Mouse (Mus musculus): Measurements from ENCODE around the gene Atxn7l1.
"Not testable (repeated sequence)": the region's sequence is repeated elsewhere in the genome, so short reads cannot be mapped to it uniquely, and the experiment has no call there.

The Atxn7l1 gene

DNA sequence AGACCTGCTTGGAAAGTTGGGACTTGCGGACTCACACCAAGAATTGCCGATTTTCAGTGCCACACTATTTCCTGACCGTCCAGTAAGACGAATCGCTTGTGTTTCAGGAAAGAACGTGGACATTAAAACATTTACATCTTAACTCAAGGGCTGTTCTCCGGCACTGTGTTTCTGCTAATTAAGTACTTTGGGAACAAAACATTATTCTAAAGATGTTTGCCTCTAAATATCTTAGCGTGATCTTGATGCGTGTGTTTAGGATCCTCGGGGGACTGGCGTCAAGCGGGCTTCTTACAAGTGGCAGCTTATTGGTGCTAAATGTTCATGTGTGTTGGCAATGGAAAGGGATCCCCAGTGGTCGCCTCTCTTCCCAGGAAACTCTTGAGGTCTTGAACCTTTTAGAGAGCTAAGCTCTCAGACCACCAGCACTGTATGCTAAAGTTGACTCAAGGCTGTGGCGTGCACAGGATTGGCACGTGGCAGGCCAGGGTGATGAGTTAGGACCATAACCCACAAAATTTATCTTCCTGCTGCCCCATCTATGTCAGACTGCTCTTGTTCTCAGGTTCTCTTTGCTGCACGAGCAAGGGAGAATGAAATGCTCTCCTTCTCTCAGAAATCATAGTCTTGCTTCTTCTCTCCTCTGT is 2.2 kb downstream of the Atxn7l1 start:
- intact Hi-C loops (cut with DNase I), result loop anchor here (5.0 kb wide), 1 partner anchor 93 kb away; no protein-coding TSS in a partner anchor

DNA sequence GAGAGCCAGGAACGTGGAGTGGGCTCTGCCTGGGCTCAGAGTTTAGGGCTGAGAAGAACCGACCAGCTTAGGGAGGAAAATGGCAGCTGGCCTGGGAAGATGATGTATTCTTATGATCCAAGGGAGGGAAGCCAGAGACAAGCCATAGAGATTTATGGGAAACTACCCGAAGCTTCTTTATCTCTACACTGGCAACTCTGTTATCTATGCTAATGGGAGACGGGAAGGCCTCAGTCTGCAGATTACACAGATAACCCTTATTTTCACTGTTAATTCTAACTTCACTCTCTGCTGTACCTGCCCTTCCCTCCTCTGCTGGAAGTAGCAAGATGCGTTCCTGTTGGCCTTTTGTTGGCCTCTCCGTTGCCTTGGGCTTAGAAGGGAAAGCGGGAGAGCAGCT is 5.6 kb downstream of the Atxn7l1 start:
- intact Hi-C loops (cut with DNase I), result no loop called here

DNA sequence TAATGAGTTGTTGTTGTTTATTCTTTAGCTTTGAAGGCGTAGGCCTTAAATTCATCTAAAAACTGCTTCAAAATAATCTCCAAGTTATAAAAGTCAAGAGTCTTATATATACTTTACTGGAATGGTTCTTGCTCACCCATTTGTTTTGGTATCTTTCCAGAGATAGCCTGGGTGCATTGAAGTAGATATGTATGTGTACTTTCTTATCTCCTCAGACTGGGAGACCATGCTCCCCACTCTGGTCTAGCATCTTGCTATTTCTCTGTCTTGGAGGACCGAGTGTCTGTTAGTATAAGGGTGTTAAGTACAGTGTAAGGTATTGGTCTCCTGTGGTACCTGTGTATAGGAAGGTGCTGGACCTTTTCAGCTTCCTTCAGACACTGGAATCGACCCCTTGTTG is 6.4 kb downstream of the Atxn7l1 start:
- intact Hi-C loops (cut with DNase I), result no loop called here

DNA sequence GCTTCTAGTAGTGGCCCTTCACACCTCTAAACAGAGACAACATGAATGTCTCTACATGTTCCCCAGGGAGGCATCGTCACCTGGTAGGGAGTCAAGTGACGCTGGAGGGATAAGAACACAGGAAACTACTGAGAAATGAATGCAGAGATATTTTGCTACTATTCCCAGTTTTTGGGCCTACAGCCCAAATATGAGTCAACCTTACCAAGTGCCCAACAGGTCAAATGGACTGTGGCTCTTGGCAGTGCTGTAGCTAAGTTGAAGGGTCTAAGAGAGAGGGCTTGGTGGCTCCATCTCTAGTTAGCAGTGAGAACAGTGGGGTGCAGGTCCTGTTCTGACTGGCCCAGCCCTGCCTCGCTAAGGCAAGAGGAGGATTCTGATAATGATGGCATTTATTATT is 7.2 kb downstream of the Atxn7l1 start:
- intact Hi-C loops (cut with DNase I), result no loop called here

DNA sequence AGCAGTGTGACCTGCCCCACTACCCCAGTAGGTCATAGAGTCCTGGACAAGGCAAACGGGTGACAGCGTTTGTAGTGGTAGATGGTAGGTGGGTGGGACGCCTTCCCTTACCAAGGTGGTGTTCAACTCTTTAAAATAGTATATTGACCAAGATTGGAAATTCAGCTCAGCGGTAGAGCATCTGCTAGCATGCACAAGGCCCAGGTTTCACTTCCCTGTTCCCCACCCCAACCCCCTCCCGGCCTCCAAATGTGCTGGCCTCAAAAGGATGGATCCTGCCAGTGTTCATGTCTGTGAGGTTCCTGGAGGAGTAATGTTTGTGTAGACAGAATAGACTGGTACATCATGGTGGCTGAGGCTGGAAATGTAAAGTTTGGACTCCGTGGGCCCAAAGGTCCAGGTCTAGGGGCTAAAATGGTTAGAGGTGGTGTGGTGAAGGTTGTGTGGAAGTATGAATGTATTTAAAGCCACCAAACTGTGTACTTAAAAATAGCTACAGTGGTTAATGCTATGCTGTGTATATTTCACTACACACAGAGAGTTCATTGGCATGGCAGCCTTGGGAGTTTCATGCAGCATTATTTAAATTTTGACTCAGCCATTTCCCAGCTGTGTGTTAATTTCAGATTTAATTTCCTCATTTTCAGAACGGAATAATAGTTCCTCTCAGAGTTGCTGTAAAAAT is 9.0 kb downstream of the Atxn7l1 start:
- intact Hi-C loops (cut with DNase I), result no loop called here

DNA sequence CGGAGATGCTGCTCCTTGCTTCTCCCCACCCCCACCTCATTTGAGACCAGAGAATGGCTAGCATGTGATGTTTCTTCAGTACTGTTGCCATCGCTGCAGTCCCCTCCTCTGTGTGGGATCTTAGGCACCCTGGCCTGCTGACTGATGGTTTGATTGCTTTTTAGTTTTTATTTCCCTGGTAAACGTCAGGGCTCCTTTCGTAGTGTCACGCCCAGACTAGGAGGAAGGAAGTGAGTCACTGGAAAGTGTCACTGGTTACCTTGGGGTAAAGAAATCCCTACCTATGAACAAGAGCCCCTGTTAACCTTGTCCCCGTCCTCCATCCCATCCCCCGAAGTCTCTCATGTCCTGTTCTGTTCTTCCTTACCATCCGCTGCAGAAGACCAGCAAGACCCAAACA is 10.8 kb downstream of the Atxn7l1 start:
- intact Hi-C loops (cut with DNase I), result no loop called here

DNA sequence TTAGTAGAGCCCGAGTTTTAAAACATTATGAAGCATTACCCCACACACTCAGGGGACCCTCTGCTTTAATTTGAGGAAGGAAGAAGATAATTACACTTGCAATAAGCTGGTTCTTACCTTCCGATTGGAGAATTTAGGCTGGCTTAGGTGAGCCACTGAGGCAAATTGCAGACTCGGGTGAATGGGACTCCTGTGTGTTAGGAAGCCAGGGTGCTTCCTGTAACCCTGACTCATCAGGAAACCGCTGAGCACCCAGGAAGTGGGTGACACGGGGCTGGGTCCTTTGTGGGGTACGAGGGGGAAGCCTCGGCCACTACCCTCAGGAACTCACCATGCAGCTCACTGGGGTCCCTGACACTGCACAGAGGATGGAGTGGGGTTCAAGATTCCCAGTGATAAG is 12.9 kb downstream of the Atxn7l1 start:
- intact Hi-C loops (cut with DNase I), result no loop called here

DNA sequence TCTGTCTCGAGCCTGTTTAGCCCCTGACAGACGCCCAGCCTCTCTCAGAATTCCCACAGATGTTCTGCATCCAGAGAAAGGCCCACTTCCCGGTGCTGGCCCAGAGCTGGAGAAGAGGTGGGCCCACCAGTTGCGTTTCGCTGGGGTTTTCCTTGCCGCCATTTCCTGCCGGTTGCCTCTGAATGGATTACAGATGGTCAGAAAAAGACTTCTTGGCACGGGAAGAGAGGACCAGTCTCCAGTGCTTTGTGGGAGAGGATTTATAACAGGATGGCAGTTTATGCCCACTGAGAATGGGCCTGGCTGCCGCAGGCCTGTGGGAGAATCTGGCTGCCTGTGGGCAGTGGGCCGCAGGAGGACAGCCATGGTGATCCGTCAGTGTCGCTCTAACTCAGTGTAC is 15.0 kb downstream of the Atxn7l1 start:
- intact Hi-C loops (cut with DNase I), result no loop called here

DNA sequence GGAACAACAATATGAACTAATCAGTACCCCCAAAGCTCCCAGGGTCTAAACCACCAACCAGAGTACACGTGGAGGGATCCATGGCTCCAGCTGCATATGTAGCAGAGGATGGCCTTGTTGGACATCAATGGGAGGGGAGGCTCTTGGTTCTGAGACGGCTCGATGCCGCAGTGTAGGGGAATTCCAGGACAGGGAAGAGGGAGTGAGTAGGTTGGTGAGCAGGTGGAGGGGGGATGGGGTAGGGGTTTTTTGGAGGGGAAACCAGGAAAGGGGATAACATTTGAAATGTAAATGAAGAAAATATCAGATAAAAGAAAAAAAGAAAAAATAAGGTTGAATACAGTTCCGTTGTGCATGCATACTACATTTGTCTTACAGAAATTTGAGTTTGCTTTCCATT is 16.5 kb downstream of the Atxn7l1 start:
- intact Hi-C loops (cut with DNase I), result not testable (repeated sequence)

DNA sequence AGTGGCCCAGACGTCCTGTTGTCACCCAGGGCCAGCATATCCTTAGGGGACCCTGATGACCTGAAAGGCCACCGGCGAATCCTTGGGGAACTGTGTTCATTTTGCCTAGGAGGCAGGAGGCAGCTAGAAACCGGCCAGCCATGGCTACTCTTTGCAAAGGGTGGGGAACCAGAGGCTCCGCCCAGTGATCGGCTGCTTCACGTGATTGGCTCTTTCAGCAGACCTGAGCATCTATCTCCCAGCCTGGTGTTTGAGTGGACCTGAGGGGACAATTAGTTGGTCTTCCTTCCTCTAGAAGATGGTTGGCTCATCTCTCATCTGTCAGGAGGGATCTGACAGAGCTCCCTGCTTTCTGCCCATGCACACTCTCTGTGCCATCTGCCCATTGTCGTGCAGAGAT is 19.2 kb downstream of the Atxn7l1 start:
- intact Hi-C loops (cut with DNase I), result no loop called here

DNA sequence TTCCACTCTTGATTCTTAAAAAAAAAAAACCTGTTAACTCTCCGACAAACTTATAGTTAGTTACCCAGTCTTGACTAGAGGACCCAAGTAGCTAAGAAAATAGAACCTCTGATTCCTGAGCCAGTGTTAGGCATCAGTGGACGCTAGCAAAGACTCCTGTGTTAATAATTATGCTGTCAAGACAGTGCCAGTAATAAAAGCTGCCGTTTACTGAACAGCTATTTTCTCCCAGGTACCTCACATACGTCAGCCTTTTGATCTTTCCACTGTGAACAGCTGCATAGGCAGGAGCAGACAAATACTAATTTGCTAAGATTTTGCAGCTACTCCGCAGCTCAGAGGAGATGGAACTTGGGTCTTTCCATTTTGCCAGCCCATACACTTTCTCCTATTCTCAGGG is 20.1 kb downstream of the Atxn7l1 start:
- intact Hi-C loops (cut with DNase I), result no loop called here

DNA sequence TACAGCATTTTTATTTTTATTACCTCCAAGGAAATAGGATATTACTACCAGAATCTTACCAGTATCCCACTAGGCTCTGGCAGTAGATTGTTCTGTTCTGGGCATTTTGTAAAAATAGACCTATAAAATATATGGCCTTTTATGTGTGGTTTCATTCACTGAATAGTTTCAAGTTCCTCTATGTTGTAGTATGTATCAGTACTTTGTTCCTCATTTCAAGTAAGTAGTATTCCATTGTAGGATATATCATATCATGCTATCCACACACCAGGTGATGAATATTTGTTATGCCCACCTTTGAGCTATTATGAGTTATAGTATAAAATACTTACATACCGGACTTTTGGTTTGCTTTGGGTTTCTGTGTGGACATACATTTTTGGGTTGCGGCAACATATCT is 21.0 kb downstream of the Atxn7l1 start:
- intact Hi-C loops (cut with DNase I), result no loop called here

DNA sequence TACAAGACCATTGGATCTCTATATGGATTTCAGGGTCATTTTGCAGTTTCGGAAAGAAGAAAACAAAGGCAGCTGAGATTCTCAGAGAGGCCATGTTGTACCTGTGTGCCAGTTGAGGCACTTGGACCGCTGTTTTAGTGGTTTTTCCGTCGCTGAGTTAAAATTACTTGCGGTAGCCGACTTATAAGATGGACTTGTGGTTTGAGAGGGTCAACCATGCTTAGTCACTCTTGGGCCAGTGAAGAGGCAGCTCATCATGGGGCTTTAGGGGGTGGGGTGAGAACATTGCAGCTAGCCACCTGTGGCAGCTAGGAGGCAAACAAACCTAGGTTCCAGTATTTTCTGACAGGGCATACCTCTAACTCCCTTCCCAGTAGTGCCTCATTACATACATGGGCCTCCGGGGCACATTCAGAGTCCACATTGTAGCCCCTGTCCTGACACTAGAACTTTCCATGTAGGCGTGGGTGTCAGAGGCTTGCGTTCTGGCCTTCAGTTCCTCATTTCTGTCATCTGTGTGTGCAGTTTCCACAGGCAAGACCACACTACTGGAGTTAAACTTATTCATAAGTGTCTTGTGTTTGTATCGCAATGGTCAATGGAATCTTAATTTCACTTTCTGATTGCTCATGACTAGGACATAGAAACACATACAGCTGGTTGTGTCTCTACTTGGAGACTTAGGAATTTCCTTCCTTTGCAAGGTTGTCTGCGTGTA is 22.4 kb downstream of the Atxn7l1 start:
- intact Hi-C loops (cut with DNase I), result no loop called here

DNA sequence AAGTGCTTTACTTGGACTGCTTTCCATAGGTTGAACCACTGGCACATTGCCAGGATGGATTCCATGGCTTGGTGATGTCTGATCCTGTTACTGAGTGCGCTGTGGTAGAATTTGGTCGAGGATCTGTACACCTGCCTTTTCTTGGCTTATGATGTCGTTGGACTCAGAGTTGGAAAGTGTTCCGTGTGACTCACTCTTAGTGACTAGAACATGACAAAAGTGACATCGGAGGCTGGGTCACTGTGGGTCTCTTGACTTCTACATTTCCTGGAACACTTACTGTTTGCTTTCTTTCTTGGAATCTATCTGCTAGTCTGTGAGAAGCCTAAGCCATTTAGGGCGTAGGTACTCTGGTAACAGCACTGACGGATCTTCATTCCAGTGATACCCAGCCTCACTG is 23.3 kb downstream of the Atxn7l1 start:
- intact Hi-C loops (cut with DNase I), result no loop called here

DNA sequence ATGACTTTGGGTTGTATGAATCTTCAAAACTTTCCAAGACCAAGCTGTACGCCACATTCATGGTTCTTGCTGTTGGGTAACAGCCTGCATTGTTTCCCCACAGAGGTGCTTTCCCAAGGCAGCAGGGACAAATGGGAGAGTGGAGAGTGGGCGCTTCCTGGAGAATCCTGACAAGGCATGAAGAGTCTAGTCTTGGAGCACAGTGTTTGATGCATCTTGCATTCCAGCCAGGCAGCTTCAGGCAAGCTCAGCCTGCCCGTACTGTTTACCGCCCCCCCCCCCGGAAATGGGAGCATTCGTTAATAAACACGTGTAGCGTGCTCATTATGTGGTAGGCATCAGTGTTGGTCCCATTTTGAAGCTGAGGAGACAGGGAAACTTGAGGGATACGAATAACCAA is 25.4 kb downstream of the Atxn7l1 start:
- intact Hi-C loops (cut with DNase I), result no loop called here

DNA sequence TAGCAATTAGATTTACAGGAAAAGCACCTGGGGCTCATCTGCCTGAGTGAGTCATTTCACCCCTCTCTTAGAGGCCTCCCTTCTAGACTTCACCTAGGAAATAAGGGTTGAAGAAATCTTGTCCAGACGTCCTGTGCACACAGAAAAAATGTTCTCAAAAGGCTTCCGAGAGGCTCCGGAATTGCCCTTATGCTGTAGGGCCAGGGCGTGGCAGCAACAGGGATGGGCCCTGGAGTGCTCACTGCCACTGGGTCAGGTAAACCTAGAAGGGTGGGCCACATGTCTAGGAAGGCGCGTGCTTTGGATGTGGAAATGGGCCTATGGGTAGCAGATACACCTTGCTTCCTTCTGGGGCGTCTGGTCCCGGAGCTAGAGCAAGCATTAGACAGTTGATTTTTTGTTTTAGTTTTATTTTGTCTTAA is 26.2 kb downstream of the Atxn7l1 start:
- intact Hi-C loops (cut with DNase I), result no loop called here

DNA sequence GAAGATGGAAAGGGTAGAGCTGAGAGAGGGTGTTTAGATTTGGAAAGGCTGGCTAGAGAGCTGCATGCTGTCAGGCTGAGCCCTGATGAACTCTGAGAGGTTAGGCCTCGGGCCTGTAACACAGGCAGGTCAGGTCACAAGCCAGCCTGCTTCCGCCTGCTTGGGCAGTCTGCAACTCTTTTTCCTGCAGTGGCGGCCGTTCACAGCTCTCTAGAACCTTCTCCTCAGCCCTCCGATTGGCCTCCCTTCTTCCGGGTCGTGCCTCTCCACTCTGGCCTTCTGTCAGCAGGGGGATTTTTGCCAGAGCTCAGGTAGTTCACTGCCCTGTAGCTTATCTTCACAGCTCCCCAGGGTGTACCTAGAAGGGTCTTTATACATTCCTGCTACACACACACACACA is 26.7 kb downstream of the Atxn7l1 start:
- intact Hi-C loops (cut with DNase I), result no loop called here

DNA sequence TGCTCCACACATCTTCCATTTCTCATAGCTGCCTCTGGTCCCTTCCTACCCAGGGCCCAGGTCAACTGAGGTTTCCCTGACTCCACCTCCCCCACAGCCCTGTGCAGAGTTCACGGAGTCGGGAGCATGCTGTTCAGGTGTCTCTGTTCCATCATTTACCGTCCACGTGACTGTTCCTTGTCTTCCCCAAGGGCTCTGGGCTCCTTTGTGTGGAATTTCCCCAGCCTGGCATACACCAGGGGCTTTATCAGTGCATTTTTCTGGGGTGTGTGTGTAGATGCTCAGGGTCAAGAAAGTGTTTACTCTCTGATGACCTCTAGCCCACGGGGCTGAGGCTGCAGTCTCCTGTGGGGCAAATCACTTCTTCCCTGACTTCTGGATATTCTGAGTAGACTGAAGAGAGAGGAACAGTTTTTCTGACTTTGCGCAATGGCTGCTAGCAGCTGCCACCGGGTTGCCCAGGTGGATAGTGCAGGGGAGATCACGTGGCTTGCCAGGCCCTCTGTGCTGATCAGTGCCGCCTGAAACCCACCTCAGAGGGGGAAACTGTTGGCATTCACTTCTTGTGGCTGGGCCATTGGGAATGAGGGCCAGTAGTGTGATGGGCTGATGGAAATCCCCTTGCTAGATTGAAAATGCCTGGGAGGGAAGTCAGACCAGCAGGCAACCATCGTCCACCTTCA is 27.3 kb downstream of the Atxn7l1 start:
- intact Hi-C loops (cut with DNase I), result no loop called here

DNA sequence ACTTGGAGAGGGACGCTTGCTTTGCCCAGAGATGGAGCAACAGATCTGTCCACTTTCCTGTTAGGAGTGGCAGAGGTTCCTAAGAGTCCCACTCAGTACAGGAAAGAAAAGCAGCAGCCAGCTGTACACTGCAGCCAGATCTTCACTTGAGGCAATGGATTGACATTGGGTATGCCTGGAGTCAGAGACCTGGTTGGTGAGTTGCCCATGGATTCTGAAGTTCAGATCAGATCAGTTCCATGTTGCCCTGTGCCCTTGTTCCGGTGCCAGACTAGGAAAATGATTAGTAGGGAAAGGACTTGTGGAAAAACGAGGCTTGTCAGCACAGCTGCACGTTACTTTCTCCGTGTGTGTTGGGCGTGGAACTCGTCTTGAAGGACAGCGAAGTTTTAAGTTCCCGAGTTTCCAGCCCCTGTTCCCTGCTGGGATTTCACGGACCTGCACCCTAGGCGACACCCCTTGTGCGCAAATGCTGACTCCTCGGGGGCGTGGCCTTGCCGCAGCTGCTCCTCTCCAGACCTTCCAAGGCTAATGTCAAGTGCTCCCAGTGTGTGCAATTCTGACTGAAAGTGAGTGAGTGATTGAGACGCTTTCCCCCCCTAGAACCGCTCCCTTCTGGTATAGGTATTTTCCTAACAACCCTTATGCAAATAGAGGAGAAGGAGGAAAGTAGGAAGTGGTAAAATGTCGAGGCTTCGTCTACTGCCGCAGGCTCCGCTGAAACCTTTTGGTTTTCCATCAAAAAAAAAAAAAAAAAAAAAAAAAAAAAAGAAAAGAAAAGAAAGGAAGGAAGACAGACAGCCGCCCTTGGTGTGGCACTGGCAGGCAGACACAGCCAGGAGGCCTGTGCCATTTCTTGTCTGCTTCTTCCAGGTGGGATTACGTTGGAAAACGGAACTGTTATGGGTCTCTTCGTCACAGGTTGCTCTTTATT is 28.4 kb downstream of the Atxn7l1 start:
- intact Hi-C loops (cut with DNase I), result no loop called here

DNA sequence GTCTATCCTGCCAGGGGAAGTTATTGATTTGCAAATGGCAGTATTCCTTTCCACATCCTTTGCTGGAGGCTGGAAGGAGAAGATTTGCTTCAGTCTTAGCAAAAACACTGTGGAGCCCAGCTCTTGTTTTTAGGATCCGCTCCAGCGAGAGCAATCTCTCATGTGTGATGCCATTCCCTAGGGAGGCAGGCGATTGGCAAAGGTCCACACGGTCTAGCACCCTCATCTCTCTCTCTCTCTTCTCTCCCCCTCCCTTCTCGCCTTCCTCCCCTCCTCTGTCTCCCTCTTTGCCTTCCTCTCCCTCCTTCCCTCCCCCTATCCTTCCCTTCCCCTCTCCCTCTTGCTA is 29.0 kb downstream of the Atxn7l1 start:
- intact Hi-C loops (cut with DNase I), result no loop called here

DNA sequence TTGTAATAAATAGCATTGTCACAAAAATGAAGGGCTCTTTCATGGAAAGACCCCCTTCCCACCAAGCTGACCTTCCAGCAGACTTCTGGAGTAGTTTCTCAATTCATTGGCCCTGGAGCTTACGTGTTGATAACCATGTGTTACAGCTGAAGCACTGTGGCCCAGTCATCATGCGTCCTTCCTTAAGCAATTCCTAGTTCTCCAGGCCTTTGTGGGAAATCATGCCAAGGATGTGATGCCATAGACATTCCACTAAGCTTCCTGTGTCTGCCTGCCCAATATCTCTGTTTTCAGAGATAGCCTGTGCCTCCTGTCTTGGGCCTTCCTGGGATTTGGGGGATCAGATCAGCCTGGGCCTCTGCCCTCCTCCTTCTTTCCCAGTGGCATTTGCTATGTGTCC is 32.9 kb downstream of the Atxn7l1 start:
- intact Hi-C loops (cut with DNase I), result no loop called here
